Mouse (Mus musculus): ENCODE results near the gene Gamt.
A peak's percentile ranks its signal among the peaks of the same experiment; 100 is the strongest.

Gamt gene

DNA sequence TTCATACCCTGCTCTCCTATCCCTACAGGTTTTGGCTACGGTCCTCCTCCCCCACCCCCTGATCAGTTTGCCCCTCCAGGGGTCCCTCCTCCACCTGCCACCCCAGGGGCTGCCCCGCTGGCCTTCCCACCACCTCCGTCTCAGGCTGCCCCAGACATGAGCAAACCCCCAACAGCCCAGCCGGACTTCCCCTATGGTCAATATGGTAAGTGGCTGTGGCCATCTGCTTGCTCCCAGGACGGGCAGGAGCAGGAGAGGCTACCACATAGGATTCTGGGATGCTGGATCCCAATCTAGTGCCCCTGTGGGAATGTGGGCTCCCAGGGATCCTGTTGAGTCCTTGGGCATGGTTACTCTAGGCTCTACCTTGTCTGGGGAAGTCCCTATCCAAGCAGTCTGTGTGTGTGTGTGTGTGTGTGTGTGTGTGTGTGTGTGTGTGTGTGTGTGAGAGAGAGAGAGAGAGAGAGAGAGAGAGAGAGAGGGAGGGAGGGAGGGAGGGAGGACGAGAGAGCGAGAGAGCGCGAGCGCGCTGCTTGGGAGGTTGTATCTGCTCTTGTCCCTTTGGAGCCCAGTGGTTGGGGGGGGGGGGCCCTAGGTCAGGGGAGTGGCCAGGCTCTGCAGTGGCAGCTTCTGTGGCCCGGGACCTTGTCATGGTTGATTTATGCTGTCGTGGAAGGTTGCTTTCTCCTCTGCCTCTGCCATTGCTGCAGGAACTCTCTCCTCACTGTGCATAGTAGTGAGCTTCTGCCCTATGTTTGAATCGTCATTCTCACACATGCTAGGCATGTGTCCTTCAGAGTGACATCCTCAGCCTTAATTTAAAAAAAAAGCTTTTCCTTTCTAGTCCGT lies 24.6 kb upstream of the Gamt start:
- DNase-seq (ENCODE audit: low spot score), result no peak

- DNase-seq (ENCODE audit: low spot score), result no peak
These were observed 21.9 kb upstream of the Gamt start for GRCm38 (mm10) chr10:80282481-80283441.

DNA sequence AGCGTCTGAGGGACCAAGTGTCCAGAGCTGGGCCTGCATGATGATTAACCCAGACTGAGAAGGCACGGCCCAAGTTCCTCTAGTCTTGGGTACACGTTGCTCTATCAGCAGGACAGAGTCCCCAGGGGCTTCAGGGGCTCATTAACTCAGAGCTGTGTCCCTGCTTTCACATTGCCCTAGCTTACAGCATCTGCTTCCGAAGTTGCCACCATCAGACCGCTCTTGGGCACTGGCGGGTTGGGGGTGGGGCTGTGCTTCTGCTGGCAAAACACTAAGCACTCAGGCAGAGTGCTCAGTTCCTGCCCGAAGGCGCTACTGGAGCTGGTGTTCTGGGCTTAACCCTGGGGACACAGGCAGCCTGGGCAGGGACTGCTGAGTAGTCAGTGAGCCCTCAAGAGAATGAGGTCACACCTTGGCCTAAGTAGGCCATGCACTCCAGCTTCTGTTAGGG lies 21.1 kb upstream of the Gamt start:
- DNase-seq (ENCODE audit: low spot score), result no peak

GRCm38 (mm10) chr10:80281304-80281703 lies 20.5 kb upstream of the Gamt start:
- DNase-seq (ENCODE audit: low spot score), result no peak

DNA sequence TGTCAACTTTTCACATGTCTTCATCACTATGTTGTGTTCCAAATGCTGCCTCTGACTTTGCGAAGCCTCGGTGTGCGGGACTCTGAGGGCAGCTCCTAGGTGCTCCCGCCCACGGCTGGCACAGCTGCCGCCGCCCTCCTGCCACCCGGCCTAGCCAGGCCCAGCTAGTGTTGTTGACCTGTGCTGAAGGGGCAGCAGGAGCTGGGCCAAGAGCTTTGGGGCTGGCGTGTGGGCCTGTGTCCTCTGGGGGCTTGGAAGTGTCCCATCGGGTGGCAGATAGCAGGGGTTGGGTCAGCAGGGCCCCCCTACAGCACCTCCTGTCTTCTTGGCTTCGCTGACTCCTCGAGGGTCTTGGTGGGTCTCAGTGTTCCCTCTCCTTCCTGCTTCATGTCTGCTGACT lies 18.5 kb upstream of the Gamt start:
- no peak for DNase-seq (ENCODE audit: low spot score)

DNA sequence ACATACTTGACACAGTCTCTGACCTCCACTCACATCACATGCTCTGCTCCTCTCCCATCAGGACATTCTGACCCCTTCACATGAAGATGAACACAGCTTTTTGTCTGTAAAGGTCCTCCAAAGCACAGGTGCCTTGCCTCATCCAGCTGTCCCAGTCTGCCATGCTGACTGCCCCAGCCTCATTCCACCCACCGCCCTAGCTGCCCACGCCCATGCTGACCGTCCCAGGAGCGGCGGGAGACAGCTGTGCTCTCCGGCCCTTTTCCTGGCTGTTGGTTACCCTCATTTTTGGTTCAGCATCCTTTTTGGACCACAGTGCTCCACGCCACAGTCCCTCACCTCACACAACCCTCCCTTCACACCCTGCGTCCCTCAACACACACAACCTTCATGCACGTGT lies 17.6 kb upstream of the Gamt start:
- DNase-seq (ENCODE audit: low spot score), result no peak

GRCm38 (mm10) chr10:80276238-80276637 lies 15.4 kb upstream of the Gamt start:
- DNase-seq (ENCODE audit: low spot score), result no peak

DNA sequence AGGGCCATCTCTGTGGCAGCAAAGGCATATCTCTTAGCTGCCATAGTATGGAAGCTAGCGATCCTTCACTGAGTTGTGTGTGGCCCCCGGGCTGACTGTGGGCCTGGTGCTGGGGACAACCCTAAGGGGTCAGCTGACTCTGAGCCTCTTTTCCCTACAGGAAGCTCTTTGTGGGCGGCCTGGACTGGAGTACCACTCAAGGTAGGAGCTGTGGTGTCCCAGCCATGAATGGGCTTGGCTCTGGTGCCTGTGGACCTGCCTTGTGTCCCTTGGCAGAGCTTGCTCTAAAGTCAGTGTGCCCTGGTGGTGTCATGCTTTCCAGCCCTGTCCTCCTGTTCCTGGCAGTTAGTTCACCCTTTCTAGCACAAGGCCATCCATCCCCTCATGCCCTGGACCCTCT lies 13.0 kb upstream of the Gamt start:
- DNase-seq (ENCODE audit: low spot score), result no peak

GRCm38 (mm10) chr10:80271870-80272585 lies 11.2 kb upstream of the Gamt start:
- DNase-seq (ENCODE audit: low spot score), result no peak

DNA sequence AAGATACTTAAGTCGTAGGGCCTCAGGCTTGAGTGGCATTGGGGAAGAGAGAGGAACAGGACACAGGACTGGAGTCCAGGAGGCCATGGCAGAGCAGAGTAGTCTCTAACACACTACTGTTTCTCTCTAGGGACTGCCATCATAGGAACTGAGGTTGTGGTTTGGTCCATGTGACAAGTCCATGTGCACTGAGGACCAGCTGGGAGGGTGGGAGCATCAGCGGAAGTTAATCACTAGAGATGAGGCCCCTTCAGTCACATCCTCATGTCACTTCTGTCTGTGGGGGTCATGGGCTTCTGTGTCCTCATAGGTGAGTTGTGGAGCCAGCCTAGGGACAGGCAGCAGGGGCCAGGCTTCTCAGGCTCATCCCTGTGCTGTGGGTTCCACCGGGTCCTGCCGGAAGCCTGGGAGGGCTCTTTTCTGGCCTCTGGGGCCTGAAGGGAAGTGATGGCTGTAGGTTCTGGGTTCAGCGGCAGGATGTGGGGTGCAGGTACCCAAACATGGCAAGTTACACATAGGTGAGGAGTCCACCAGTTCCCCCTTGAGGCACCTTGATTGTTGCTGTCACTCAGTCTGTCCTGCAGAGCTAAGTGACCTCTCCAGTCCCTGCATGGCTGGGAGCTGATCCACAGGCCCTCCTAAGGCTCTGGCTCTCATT lies 10.5 kb upstream of the Gamt start:
- DNase-seq (ENCODE audit: low spot score), result no peak

DNA sequence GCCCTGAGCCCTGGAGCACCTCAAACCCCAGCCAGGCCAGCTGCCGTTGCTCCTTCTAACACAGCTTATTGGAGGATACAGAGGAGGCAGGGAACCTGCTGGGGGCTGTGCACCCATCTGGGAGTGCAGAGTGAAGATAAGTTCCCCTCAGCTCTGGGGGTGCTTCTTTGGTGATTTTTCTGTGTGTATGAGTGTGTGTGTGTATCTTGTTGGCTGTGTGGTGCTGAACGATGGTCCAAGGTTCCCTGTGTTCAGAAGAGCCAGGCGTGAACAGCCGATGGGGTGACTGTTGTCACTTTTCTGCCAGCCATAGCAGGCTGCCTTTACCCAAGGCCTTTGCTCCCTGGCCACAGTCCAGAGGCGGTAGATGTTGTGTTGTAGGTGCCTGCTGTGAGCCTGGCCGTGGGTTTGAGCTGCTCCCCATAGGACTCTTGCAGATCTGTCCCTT lies 9.9 kb upstream of the Gamt start:
- DNase-seq (ENCODE audit: low spot score), result no peak

- DNase-seq (ENCODE audit: low spot score), result no peak
These were observed 9.3 kb upstream of the Gamt start for GRCm38 (mm10) chr10:80270099-80270498.

DNA sequence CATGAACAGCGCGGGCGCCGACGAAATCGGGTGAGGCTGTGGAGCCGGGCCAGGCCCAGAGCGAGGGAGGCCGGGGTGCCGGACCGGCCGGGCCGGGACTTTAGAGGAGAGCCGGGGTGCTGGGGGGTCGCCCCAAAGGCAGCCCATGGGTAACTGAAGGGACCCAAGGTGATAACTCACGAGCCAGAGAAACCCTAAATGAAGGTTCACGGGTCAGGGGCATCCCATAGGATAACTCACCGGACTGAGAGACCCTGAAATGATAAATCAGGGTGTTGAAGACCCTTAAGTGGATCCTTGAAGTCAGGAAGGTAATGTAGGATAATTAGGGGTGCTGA lies 4.3 kb upstream of the Gamt start:
- no peak for DNase-seq (ENCODE audit: low spot score)

- peak; percentile 97 for DNase-seq (ENCODE audit: low spot score)
These were observed 3.7 kb upstream of the Gamt start for GRCm38 (mm10) chr10:80264341-80265148.

- DNase-seq (ENCODE audit: low spot score), result no peak
These were observed 2.1 kb upstream of the Gamt start for GRCm38 (mm10) chr10:80262776-80263365.

DNA sequence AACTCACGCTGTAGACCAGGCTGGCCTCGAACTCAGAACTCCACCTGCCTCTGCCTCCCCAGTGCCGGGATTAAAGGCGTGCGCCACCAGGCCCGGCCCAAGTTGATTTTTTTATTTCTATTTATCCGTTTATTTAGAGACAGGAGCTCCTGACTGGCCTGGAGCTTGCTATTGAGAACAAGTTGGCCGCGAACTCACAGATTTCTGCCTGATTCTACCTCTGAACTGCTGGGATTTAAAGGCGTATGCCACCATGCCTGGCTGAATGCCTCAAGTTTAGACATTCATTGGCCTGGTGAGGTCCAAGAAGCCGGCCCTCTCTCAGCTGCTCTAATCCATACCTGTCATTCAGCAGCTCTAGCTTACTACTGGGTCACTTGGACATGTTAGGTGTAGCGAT lies 1.4 kb upstream of the Gamt start:
- DNase-seq (ENCODE audit: low spot score), result no peak

DNA sequence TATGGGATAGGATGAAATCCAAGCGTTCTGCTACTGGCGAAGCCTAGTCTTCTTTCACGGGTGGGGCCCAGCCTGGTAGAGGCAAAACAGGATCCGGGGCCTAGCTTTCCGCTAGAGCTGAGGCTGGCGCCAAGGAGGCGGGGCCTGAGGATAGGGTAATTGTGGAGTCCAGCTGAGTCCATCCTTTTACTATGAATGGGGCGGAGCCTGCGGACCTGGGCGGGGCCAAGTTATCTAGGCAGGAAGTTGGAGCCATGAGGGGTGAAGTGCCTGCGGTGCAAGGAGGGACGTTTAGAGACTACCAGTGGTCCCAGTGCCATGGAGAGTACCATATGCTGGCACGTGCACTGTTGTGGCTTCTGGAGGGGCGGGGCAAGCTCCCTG lies 765 bp upstream of the Gamt start:
- DNase-seq (ENCODE audit: low spot score), result peak; percentile 90

- no peak for DNase-seq (ENCODE audit: low spot score)
These were observed 761 bp downstream of the Gamt start for GRCm38 (mm10) chr10:80259861-80260641.

DNA sequence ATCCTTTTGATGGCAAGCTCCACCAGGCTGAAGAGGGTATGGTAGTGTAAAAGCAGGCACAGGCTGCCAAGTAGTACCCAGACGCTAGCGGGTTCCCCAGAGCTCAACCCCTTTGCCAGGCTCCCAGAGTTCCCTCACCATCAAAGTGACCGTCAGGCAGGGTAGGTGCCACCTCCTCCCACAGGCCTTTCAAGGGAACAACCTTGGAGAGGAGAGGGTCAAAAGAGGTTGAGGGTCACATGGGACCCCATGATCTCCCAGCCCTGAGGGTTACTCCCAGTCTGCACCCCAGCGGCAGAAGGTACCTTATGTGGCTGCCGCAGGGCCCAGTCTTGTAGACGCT lies 1.4 kb downstream of the Gamt start:
- no peak for DNase-seq (ENCODE audit: low spot score)
